Mouse (Mus musculus) intestine, embryonic 14.5 days (tissue): ENCODE data around the gene Cabp2. TPM values are rescaled to one million over a fixed set of nuclear protein-coding genes. Genes with fewer than 3 reads are reported as not detected.

ENCODE experiments used
- ATAC-seq: fragments of 200-750 bp; cut with Nextera tagmentation; replicated peaks from 2 replicates; pipeline ENCODE4 v1.8.0; 2017; ENCODE audit warnings: low read depth, moderate number of reproducible peaks, moderate TSS enrichment, moderate library complexity; ENCODE audit not compliant: low FRiP score, low TSS enrichment
- DNase-seq: peaks from one replicate; pipeline ENCODE4 v3.0.0-alpha.2; 2018; ENCODE audit warnings: low spot score
- H3K27ac ChIP-seq: fragments of 300-500 bp; sonication (generic); 2 replicates; pipeline ENCODE4 v1.5.1; 2014; ENCODE audit warnings: low read depth, mild to moderate bottlenecking, control low read depth
- H3K27me3 ChIP-seq: fragments of 300-500 bp; sonication (generic); replicated peaks from 2 replicates; pipeline ENCODE4 v1.6.1; 2014; ENCODE audit warnings: low read length, control low read depth; ENCODE audit not compliant: control insufficient read depth, insufficient read depth
- H3K36me3 ChIP-seq: fragments of 300-500 bp; sonication (generic); 2 replicates; pipeline ENCODE4 v1.6.1; 2014; ENCODE audit warnings: low read length, control low read depth; ENCODE audit not compliant: control insufficient read depth, insufficient read depth
- H3K4me1 ChIP-seq: fragments of 300-500 bp; sonication (generic); replicated peaks from 2 replicates; pipeline ENCODE4 v1.6.1; 2014; ENCODE audit warnings: low read length, control low read depth, mixed read lengths; ENCODE audit not compliant: control insufficient read depth, insufficient read depth
- H3K4me2 ChIP-seq: fragments of 300-500 bp; sonication (generic); 2 replicates; pipeline ENCODE4 v1.6.1; 2014; ENCODE audit warnings: low read length
- H3K4me3 ChIP-seq: fragments of 300-500 bp; sonication (generic); 2 replicates; pipeline ENCODE4 v1.5.1; 2014; ENCODE audit warnings: low read depth, low read length, control low read depth, mixed read lengths
- H3K9ac ChIP-seq: fragments of 300-500 bp; sonication (generic); 2 replicates; pipeline ENCODE4 v1.6.1; 2014; ENCODE audit warnings: mild to moderate bottlenecking, low read length
- H3K9me3 ChIP-seq: fragments of 300-500 bp; sonication (generic); 2 replicates; pipeline ENCODE4 v1.6.1; 2016; ENCODE audit warnings: low read length, control low read depth; ENCODE audit not compliant: control insufficient read depth
- WGBS: fragments of 180-500 bp; shearing (Covaris S2); extraction: QIAGEN DNeasy Blood & Tissue Kit; methylation state at CpG from one replicate; pipeline ENCODE4 v1.1.7; 2014; 5-methylcytosine and 5-hydroxymethylcytosine counted together
- polyA plus RNA-seq: library from polyadenylated mRNA; unstranded; fragments of >200 nt; fragmentation: Nextera tagmentation; extraction: Ambion mirVana; gene quantifications from 2 replicates; pipeline ENCODE4 v1.2.1, GENCODE M21; 2014

The Cabp2 gene
- polyA plus RNA-seq, 1 experiment from 2014 or later: 0.57 TPM

- no peak overlapping the region for H3K27ac ChIP-seq
- no peak overlapping the region for H3K4me2 ChIP-seq
- H3K4me1 ChIP-seq: peaks cover 11% of the 10 kb centered on the region; the same call in 1 of the 2 replicates
- H3K4me3 ChIP-seq: no peak overlapping the region
- no peaks in the 10 kb centered on the region for H3K9me3 ChIP-seq
- DNase-seq: no peak
- ATAC-seq: no peak
- peaks cover 23% of the 10 kb centered on the region for H3K27me3 ChIP-seq
- no peaks in the 10 kb centered on the region for H3K36me3 ChIP-seq
- H3K9ac ChIP-seq: no peak overlapping the region
- 94% methylated on average over 16 of the region's 16 CpGs for WGBS
These were observed 23.4 kb downstream of the Cabp2 start for GRCm38 (mm10) chr19:4104675-4105194.

DNA sequence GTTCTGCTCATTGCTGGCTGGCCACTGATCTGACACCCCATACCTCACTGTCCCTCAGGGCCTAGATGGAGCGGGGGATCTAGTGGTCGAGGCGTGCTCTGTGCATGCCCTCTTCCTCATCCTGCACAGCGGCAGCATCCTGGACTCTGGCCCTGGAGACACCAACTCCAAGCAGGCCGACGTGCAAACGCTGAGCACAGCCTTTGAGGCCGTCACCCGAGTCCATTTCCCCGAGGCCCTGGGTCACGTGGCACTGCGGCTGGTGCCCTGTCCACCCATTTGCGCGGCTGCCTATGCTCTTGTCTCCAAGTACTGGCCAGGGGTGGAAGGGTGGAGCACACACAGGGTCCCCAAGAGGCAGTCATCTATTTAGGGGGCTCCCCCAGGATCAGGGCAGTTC is 25.3 kb downstream of the Cabp2 start:
- 90% methylated on average over 14 of the region's 14 CpGs for WGBS

GRCm38 (mm10) chr19:4108535-4108934 is 27.2 kb downstream of the Cabp2 start:
- H3K27me3 ChIP-seq: no peaks in the 10 kb centered on the region
- no peak overlapping the region for H3K4me3 ChIP-seq
- no peak overlapping the region for H3K9ac ChIP-seq
- H3K36me3 ChIP-seq: peaks cover 22% of the 10 kb centered on the region
- peaks cover 4% of the 10 kb centered on the region; the same call in 1 of the 2 replicates for H3K4me1 ChIP-seq
- ATAC-seq: no peak
- H3K27ac ChIP-seq: no peak overlapping the region
- H3K4me2 ChIP-seq: no peak overlapping the region
- no peaks in the 10 kb centered on the region for H3K9me3 ChIP-seq
- 88% methylated on average over 9 of the region's 9 CpGs for WGBS
- DNase-seq: no peak

More for the DNA sequence above, 25.3 kb downstream of the Cabp2 start:
- no peak overlapping the region for H3K27ac ChIP-seq
- no peak overlapping the region for H3K9ac ChIP-seq
- H3K4me3 ChIP-seq: no peak overlapping the region
- no peaks in the 10 kb centered on the region for H3K9me3 ChIP-seq
- peaks cover 4% of the 10 kb centered on the region; the same call in 1 of the 2 replicates for H3K36me3 ChIP-seq
- no peak for ATAC-seq
- peaks cover 9% of the 10 kb centered on the region for H3K27me3 ChIP-seq
- H3K4me1 ChIP-seq: no peaks in the 10 kb centered on the region
- no peak for DNase-seq
- H3K4me2 ChIP-seq: no peak overlapping the region

DNA sequence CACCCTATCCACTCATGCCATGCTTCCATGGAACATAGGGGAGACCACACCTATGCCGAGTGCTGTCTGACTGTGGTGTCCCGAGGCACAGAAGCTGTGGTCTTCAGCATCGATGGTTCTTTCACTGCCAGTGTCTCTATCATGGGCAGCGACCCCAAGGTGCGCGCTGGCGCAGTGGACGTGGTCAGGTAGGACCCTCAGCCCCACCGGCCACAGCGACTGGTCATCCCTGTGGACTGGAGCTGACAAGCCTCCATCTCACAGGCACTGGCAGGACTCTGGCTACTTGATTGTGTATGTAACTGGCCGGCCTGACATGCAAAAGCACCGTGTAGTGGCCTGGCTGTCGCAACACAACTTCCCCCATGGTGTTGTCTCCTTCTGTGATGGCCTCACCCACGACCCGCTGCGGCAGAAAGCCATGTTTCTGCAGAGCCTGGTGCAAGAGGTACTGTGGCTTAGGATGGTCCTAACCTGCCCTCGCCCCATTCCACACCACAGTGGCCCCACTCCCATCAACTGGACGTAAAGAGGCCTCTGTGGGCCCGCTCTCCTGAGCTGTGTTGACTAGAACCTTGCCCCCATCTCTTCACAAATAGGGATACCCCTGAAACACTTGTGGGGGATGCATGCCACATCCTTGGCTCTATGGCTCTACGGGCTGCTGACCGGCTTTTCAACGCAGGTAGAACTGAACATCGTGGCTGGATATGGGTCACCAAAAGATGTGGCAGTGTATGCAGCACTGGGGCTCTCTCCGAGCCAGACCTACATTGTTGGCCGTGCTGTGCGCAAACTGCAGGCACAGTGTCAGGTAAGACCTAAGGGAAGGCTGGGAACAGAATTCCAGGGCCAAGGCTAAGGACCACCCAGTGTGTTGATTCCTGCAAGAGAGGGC is 30.9 kb downstream of the Cabp2 start:
- H3K4me2 ChIP-seq: no peak overlapping the region
- H3K4me3 ChIP-seq: no peak overlapping the region
- no peak for DNase-seq
- peaks cover 9% of the 10 kb centered on the region; the same call in 1 of the 2 replicates for H3K4me1 ChIP-seq
- no peak overlapping the region for H3K27ac ChIP-seq
- ATAC-seq: no peak
- no peak overlapping the region for H3K9ac ChIP-seq
- no peaks in the 10 kb centered on the region for H3K9me3 ChIP-seq
- WGBS: 95% methylated on average over 26 of the region's 26 CpGs
- peaks cover 56% of the 10 kb centered on the region for H3K36me3 ChIP-seq
- H3K27me3 ChIP-seq: no peaks in the 10 kb centered on the region

GRCm38 (mm10) chr19:4113186-4113805 is 31.9 kb downstream of the Cabp2 start:
- Histone ChIP-seq H3K4me1 (peaks cover 9% of the 10 kb centered on the region; the same call in 1 of the 2 replicates), H3K27ac (peak overlapping the region; percentile 24; the same call in 1 of the 2 replicates), H3K36me3 (peaks cover 66% of the 10 kb centered on the region), H3K4me2 (0 out of 2 replicates have a peak overlapping the region, but pooled peaks have one; percentile 9), H3K9me3 (no peaks in the 10 kb centered on the region), H3K4me3 (no peak overlapping the region), H3K9ac (no peak overlapping the region), H3K27me3 (no peaks in the 10 kb centered on the region)
- DNase-seq: no peak
- no peak; the same call in 1 of the 2 replicates for ATAC-seq
- 63% methylated on average over 13 of the region's 13 CpGs for WGBS

GRCm38 (mm10) chr19:4113806-4114230 is 32.4 kb downstream of the Cabp2 start:
- H3K4me3 ChIP-seq: no peak overlapping the region
- DNase-seq (peak; percentile 65), ATAC-seq (peak; percentile 73)
- no peak overlapping the region for H3K9ac ChIP-seq
- no peaks in the 10 kb centered on the region for H3K27me3 ChIP-seq
- 0 out of 2 replicates have a peak overlapping the region, but pooled peaks have one; percentile 9 for H3K4me2 ChIP-seq
- no peaks in the 10 kb centered on the region for H3K9me3 ChIP-seq
- 22% methylated on average over 5 of the region's 5 CpGs for WGBS
- H3K36me3 ChIP-seq: peaks cover 69% of the 10 kb centered on the region
- H3K27ac ChIP-seq: peak overlapping the region; percentile 24; the same call in 1 of the 2 replicates
- H3K4me1 ChIP-seq: peaks cover 9% of the 10 kb centered on the region; the same call in 1 of the 2 replicates

DNA sequence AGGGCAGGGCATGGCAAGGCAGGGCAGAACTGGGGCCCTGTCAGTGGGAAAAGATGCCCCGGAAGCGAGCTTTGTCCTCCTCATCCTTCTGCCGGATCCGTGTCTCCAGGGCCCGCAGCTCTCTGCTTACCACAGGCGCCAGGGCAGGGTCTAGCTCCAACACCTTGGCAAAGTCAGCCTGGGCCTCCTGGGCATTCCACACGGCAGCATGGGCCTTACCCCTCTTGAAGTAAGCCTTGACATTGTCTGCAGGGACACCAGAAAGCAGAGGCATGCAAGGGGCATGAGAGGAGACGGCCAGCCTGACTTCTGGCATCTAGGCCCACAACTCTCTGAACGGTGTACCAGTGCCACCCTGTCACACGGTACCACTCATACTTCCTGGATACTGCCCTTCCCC is 33.2 kb downstream of the Cabp2 start:
- no peaks in the 10 kb centered on the region for H3K9me3 ChIP-seq
- no peak overlapping the region for H3K4me2 ChIP-seq
- no peak overlapping the region for H3K4me3 ChIP-seq
- H3K27ac ChIP-seq: 0 out of 2 replicates have a peak overlapping the region, but pooled peaks have one; percentile 24
- H3K27me3 ChIP-seq: no peaks in the 10 kb centered on the region
- H3K9ac ChIP-seq: no peak overlapping the region
- peaks cover 71% of the 10 kb centered on the region for H3K36me3 ChIP-seq
- WGBS: 90% methylated on average over 10 of the region's 10 CpGs
- no peak for DNase-seq
- no peak for ATAC-seq
- peaks cover 9% of the 10 kb centered on the region; the same call in 1 of the 2 replicates for H3K4me1 ChIP-seq

DNA sequence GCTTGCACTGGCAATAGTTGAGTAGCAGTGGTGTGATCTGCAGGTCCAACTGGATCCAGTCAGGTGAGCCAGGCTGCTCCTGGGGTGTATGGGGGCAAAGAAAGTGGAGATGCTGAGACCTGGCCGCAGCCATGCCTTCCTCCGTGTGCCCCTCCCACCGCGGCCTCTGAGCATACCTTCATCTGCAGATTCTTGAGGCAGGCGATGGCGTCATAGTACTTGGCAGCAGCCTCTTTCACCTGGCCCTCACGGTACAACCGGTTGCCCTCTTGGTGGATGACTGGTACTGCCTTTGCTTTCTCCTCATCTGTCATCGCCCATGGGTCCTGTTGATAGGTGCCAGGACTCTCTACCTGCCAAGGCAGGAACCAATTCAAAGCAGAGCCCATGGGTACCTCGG is 33.8 kb downstream of the Cabp2 start:
- ATAC-seq (no peak), DNase-seq (no peak)
- Histone ChIP-seq H3K27ac (no peak overlapping the region), H3K4me1 (peaks cover 9% of the 10 kb centered on the region; the same call in 1 of the 2 replicates), H3K36me3 (peaks cover 71% of the 10 kb centered on the region), H3K27me3 (no peaks in the 10 kb centered on the region), H3K9ac (no peak overlapping the region), H3K9me3 (no peaks in the 10 kb centered on the region), H3K4me3 (no peak overlapping the region), H3K4me2 (no peak overlapping the region)
- WGBS: 93% methylated on average over 10 of the region's 10 CpGs
